Mouse (Mus musculus) monocyte, adult 59 days (primary cell): Measurements from ENCODE around the gene Vmn2r28. TPM values are rescaled to one million over a fixed set of nuclear protein-coding genes. Genes with fewer than 3 reads are reported as not detected.

Experiments
- total RNA-seq, 2 experiments: library from RNA; stranded (reverse); gene quantifications; one replicate each; pipeline ENCODE4 v1.2.4; 2023

Vmn2r28 gene
- total RNA-seq, result not detected

DNA sequence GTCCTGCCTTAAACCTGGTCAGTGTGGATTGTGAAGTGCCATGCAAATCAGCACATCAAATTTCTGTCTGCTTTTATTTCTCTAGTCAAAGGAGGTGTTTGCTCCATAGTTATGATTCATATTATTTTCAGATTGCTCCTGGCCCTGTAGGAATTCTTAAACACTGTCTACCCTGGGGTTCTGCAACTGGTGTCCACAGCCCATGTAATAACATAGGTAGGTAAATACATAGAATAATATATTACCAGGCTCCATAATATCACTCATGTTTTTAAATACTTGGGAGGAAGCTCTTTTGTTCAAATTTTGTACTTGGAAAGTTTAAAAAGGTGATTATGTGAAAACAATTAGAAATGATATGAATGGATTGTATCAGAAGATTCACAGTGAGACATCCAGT is at the start of gene Vmn2r28:
Gene Vmn2r28 (minus strand): TSS at position 101 of the 400 bp plus-strand sequence.

DNA sequence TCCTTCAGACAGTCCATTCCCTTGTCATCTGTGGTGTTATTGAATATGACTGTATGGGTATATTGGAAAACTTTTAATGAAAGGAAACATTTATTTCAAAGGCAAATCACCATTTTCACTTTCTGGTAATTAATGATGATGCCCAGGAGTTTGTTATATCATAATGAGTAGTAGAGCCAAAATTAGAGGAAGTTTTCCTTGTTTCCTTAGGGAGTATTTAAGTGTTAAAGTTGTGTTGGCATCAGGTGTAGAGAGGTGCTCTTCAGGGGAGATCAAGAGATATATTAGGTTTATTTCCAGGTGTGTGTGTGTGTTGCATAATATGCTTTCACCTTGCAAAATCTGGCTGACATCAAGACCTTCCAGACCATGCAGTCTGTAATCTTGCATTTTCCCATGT is 37.1 kb downstream of the Vmn2r28 start, which contains the start of gene Vmn1r59:
Gene Vmn1r59 (minus strand): TSS at position 101 of the 400 bp plus-strand sequence.

Other genes with a start within 250 kb of the Vmn2r28 start
- not detected for gene Gm5065, start 143.4 kb downstream of the Vmn2r28 start, total RNA-seq
- not detected for gene Nlrp2, start 142.9 kb downstream of the Vmn2r28 start, total RNA-seq
- not detected for gene Vmn1r58, start 80.6 kb downstream of the Vmn2r28 start, total RNA-seq
- not detected for gene Vmn1r59, start 37.2 kb downstream of the Vmn2r28 start, total RNA-seq
- gene Vmn1r60, start 53.4 kb upstream of the Vmn2r28 start, total RNA-seq, result not detected
- gene Vmn1r61, start 119.3 kb upstream of the Vmn2r28 start, total RNA-seq, result not detected
- gene Vmn1r62, start 179.7 kb upstream of the Vmn2r28 start, total RNA-seq, result not detected